Mouse (Mus musculus) cerebellum, adult 2 months (tissue): ENCODE results near the gene Snrpd2.

Experiments used
- CTCF ChIP-seq: fragments of 200-500 bp; IDR thresholded peaks from 2 replicates; pipeline ENCODE4 v1.5.1; 2011; ENCODE audit warnings: low read depth, mild to moderate bottlenecking, control low read depth, low read length, moderate library complexity, borderline replicate concordance; ENCODE audit not compliant: insufficient read depth
- POLR2A ChIP-seq: fragments of 200-500 bp; IDR thresholded peaks from 2 replicates; pipeline ENCODE4 v1.6.1; 2011; ENCODE audit warnings: low read length, control low read depth, borderline replicate concordance; ENCODE audit not compliant: insufficient read depth

- TF ChIP-seq CTCF (no peak), POLR2A (no peak)
Observed at GRCm38 (mm10) chr7:19179936-19180335, 30.4 kb downstream of the Snrpd2 start.
